Mouse (Mus musculus) gastrocnemius, postnatal 25 days (tissue): Measurements from ENCODE around the gene Pola2. TPM values are rescaled to one million over a fixed set of nuclear protein-coding genes. Genes with fewer than 3 reads are reported as not detected.
A peak's percentile ranks its signal among the peaks of the same experiment; 100 is the strongest.

ENCODE experiments used
- DNase-seq: peaks from one replicate; pipeline ENCODE4 v3.0.0; 2022
- total RNA-seq, 2 experiments: library from RNA; stranded (reverse); gene quantifications; 1 replicate in 1 of 2; 2 replicates in 1 of 2; pipeline ENCODE4 v1.2.3; 2021

Pola2 gene
- total RNA-seq, 2 experiments from 2014 or later = 9.2 to 10.8 TPM

GRCm38 (mm10) chr19:5965280-5965679 lies 1.3 kb upstream of the Pola2 start:
- DNase-seq = peak; percentile 54

DNA sequence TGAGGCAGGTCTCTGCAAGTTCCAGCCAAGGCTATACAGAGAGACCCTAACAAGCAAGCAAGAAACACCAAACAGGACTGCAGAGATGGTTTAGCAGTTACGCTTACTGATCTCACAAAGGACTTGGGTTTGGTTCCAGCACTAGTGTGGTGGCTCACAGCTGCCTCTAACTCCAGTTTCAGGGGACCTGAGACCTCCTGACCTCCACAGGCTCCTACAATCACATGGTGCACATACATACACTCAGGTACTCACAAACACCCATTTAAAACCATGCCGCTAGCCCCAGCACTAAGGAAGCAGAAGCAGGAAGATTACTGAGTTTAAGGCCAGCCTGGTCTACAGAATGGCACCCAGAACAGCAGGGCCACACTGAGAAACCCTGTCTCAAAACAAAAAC lies 802 bp upstream of the Pola2 start:
- DNase-seq = no peak

GRCm38 (mm10) chr19:5962651-5963050 lies 1.4 kb downstream of the Pola2 start:
- DNase-seq = no peak

GRCm38 (mm10) chr19:5957371-5957770 lies 6.6 kb downstream of the Pola2 start:
- DNase-seq = no peak

- peak; percentile 71 for DNase-seq
These were observed 7.3 kb downstream of the Pola2 start for GRCm38 (mm10) chr19:5956685-5957084.

GRCm38 (mm10) chr19:5955704-5956670 lies 8.0 kb downstream of the Pola2 start:
- DNase-seq = no peak

DNA sequence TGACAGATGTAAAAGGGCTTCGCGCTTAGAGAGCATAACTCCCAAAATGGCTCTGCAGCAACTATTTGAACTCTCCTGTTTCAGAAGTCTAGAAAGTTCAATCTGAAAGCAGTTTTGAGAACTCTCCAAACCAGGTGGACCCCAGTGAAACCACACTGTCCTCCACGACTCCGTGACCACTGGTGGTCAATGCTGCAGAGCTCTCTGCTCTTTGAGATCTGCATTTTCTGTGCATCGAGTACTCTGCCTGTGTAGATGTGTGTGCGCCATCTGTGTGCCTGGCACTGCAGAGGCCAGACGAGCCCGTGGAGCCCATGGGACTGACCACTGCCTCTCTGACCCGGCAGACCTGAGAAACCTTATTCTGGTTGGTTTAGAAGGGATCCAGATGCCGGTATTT lies 9.1 kb downstream of the Pola2 start:
- DNase-seq = no peak

GRCm38 (mm10) chr19:5954031-5954710 lies 9.8 kb downstream of the Pola2 start:
- no peak for DNase-seq

GRCm38 (mm10) chr19:5953201-5953770 lies 10.7 kb downstream of the Pola2 start:
- no peak for DNase-seq

GRCm38 (mm10) chr19:5952071-5952691 lies 11.8 kb downstream of the Pola2 start:
- peak; percentile 47 for DNase-seq

- no peak for DNase-seq
These were observed 12.4 kb downstream of the Pola2 start for GRCm38 (mm10) chr19:5951631-5952030.

DNA sequence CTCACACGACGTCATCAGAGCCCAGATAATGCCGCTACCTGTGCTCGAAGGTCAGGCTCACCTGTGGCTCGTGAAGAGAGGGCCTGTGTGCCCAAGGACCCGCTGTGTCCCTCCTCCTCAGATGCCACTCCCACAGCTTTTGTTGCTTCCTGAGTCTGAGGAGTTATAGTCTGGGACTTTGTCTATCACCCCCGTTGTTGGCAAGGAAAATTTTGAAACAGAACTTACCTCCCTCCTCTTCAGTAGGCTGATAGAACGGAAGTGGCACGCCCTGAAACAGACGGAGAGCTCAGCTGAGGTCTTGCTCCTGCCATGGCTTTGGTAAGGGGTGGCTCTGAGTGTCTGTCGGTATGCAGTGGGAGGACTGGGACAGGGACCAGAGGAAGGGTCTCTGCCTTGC lies 13.8 kb downstream of the Pola2 start:
- DNase-seq = no peak

DNA sequence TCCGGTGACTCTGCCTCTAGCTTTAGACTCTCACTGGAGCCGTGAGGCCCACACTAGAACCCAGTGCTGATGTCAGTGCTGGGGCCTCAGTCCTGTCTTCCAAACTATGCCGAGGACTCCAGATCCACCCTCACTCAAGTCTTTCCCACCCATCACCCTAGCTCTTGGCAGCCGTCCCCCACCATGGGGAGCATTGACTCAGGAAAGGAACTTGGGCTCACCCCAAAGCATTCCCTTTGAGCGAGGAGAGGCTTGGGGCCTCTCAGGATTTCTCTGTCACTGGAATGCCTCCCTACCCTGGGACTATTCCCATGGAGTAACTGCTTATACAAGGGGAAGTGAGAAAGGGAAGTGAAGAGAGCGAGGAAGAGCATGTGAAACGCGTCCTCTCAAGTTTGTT lies 18.1 kb downstream of the Pola2 start:
- DNase-seq = peak; percentile 71

- DNase-seq = no peak
These were observed 19.0 kb downstream of the Pola2 start for GRCm38 (mm10) chr19:5945027-5945426.

DNA sequence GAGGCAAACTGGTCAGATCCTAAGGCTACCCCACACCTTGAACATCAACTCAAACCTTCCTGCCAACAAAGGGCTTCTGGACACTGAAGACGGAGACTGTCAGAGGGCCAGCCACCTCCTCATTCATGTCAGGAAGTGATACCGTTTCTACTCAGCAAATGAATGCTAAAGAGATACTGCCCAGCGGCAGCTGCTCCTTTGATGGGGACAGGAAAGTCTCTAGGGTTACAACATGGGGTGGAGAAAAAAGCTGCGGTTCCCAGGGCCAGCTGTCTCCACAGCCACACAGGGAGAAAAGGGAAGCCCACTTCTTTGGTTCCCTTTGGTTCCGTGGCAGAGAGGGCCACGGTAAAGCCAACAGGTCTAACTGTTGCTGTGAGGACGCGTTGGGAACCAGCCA lies 19.9 kb downstream of the Pola2 start:
- no peak for DNase-seq

GRCm38 (mm10) chr19:5943404-5943803 lies 20.6 kb downstream of the Pola2 start:
- DNase-seq = no peak

DNA sequence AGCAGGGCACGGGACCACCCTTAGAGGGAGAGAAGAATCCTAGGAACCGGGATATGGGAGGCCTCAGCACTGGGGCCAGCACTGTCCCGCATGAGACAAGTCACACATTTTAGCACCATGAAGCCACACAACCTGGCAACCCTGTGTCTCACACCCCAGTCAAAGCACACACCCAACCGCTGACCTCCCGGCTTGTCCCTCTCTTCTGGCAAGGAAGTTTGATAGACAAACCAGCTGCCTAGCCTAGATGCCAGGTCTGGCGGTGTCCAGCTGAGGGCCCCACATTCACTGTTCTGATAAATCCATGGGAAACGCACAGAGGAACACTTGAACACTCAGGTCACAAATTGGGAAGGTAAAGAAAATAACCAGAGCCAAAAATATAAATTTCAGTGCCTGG lies 21.4 kb downstream of the Pola2 start:
- peak; percentile 57 for DNase-seq

GRCm38 (mm10) chr19:5940656-5941055 lies 23.3 kb downstream of the Pola2 start:
- DNase-seq = peak; percentile 67

GRCm38 (mm10) chr19:5940173-5940572 lies 23.8 kb downstream of the Pola2 start:
- DNase-seq = peak; percentile 92

- no peak for DNase-seq
These were observed 24.3 kb downstream of the Pola2 start for GRCm38 (mm10) chr19:5939715-5940114.

GRCm38 (mm10) chr19:5938516-5938915 lies 25.5 kb downstream of the Pola2 start:
- DNase-seq = no peak

- no peak for DNase-seq
These were observed 26.1 kb downstream of the Pola2 start for GRCm38 (mm10) chr19:5937836-5938406.
